ENCODE assay signal across 20 mouse cellular contexts in the genomic region with DNA sequence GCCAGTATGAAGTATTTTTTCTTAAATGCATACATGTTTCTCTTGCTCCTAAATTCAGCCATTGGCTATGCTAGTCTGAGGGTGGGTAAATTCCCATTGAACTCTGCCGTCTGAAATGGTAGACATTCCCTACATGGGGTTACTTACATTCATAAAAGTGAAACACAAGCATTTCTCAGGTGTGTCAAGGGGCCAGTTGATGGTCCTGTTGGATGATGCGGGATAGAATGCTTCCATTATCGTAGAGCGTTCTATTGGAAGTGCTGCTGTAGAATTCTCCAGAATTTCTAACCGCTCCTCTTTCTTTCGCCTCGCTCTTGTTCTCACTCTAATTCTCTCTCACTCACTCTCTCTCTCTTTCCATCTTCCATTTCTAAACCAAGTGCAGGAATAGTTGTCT. TPM values are rescaled to one million over a fixed set of nuclear protein-coding genes. Genes with fewer than 3 reads are reported as not detected.
"Had no signal": no experiment of that assay in that cellular context is flagged by ENCODE, and none has a peak within 500 bp of the region (broad histone marks: within the 10 kb centered on the region; RNA-seq: fewer than 3 reads in every experiment).

Cpa5 (plus strand) TSS at position 301 of the 400 bp plus-strand sequence.

- ATAC-seq: liver, postnatal 0 days had no signal

- DNase-seq: kidney, adult 18-20 months; kidney, postnatal 14 days; liver; liver, embryonic 13.5 days; liver, postnatal 0 days; lung, postnatal 14 days; thymus, adult 2 months; thymus, postnatal 25 days had no signal

- H3K4me2 ChIP-seq: kidney, embryonic 15.5 days; liver, embryonic 13.5 days; lung, embryonic 15.5 days; neural tube, embryonic 12.5 days had no signal

- H3K27me3 ChIP-seq: kidney, embryonic 15.5 days; lung, embryonic 15.5 days; neural tube, embryonic 12.5 days had no signal

- H3K27ac ChIP-seq: kidney, embryonic 15.5 days; left cerebral cortex, adult 2 months; liver, embryonic 13.5 days; lung, embryonic 15.5 days; macrophage; neural tube, embryonic 12.5 days; stomach, postnatal 0 days had no signal

- H3K9me3 ChIP-seq: kidney, embryonic 15.5 days; liver, embryonic 13.5 days; lung, embryonic 15.5 days; megakaryocyte, embryonic 14.5 days; neural tube, embryonic 12.5 days had no signal

- H3K4me1 ChIP-seq: liver, embryonic 13.5 days; lung, embryonic 15.5 days; megakaryocyte, embryonic 14.5 days had no signal

- H3K4me3 ChIP-seq: kidney, embryonic 15.5 days; left cerebral cortex, adult 2 months; liver, embryonic 13.5 days; lung, embryonic 15.5 days; megakaryocyte, embryonic 14.5 days; neural tube, embryonic 12.5 days had no signal

- H3K9ac ChIP-seq: kidney, embryonic 15.5 days; liver, embryonic 13.5 days; liver, postnatal 0 days; lung, embryonic 15.5 days; neural tube, embryonic 12.5 days had no signal

- H3K36me3 ChIP-seq: kidney, embryonic 15.5 days; liver, embryonic 13.5 days; lung, embryonic 15.5 days; neural tube, embryonic 12.5 days had no signal

RNA-seq across cellular contexts. Expression of gene Cpa5, which starts in this region (rescaled TPM):
- total RNA-seq: layer of hippocampus, postnatal 25 days; left cerebral cortex, adult 2 months; left cerebral cortex, postnatal 14 days; monocyte, adult 5-6 weeks; neutrophil, adult 5-6 weeks had no signal
- polyA plus RNA-seq: large intestine, adult 2 months; liver, embryonic 13.5 days; liver, postnatal 0 days; lung, embryonic 15.5 days; macrophage; neural tube, embryonic 12.5 days; thymus, adult 2 months had no signal
